Mouse (Mus musculus): ENCODE measurements around the gene Gtf3c4.

DNA sequence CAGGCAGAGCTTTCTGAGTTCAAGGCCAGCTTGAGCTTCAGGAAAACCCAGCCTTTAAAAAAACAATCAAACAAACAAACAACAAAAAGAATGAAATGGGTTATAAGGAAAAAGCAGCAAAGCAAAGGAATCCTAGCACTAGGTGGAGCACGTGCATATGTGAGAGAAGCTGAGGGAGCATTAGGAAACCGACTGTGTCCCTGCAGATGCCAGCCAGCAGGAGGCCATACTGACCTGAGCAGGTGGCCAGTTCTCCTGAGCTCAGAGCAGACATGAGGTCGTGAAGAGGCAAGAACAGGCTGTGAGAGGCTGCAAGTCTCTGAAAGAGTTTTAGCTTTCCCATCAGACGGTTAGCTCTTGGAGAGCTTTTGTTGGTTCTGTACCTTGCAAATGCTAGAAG is 10.9 kb downstream of the Gtf3c4 start:
- TF ChIP-seq MAFK (IDR thresholded peaks at IDR 0.05; ENCODE audit: insufficient read depth, low read depth, low read length) (no peak), ZNF384 (IDR thresholded peaks at IDR 0.05; ENCODE audit: low read depth, low read length) (no peak), HCFC1 (IDR thresholded peaks at IDR 0.05; ENCODE audit: borderline replicate concordance, insufficient read depth, low read length) (no peak), ZC3H11A (IDR thresholded peaks at IDR 0.05; ENCODE audit: borderline replicate concordance, low read depth, low read length) (no peak)

All from ES-E14 (cell line).